10 mouse cellular contexts compared by ENCODE assay signal in genomic region chr2:59717746-59718294, GRCm38 (mm10).
A peak's percentile ranks its signal among the peaks of the same experiment; 100 is the strongest.
DNase-seq lines count a peak whose midpoint lies in the region; ATAC-seq lines count a peak whose summit lies in the region.
"Had no signal": no experiment of that assay in that cellular context is flagged by ENCODE, and none has a peak within 500 bp of the region (broad histone marks: within the 10 kb centered on the region; RNA-seq: fewer than 3 reads in every experiment).

No protein-coding gene starts in this region.

- no peaks in the 10 kb centered on the region for H3K27me3 ChIP-seq in forebrain, embryonic 13.5 days
- no peaks in the 10 kb centered on the region for H3K27me3 ChIP-seq in forebrain, embryonic 11.5 days (ENCODE audit: control insufficient read depth, insufficient read depth, low read length)
- H3K27me3 ChIP-seq in midbrain, embryonic 10.5 days (ENCODE audit: low read depth, poor library complexity, severe bottlenecking), result no peaks in the 10 kb centered on the region
- no peaks in the 10 kb centered on the region for H3K27me3 ChIP-seq in midbrain, embryonic 11.5 days (ENCODE audit: control insufficient read depth, insufficient read depth, low read length)
- no peaks in the 10 kb centered on the region for H3K27me3 ChIP-seq in limb, embryonic 12.5 days

- H3K4me3 ChIP-seq in forebrain, embryonic 13.5 days, result no peak overlapping the region
- H3K4me3 ChIP-seq in forebrain, embryonic 11.5 days (ENCODE audit: low read depth, low read length), result no peak overlapping the region
- no peak overlapping the region for H3K4me3 ChIP-seq in midbrain, embryonic 10.5 days
- H3K4me3 ChIP-seq in midbrain, embryonic 11.5 days (ENCODE audit: low read depth, low read length), result no peak overlapping the region
- no peak overlapping the region for H3K4me3 ChIP-seq in limb, embryonic 12.5 days (replicated peaks)

- H3K4me2 ChIP-seq in forebrain, embryonic 13.5 days, result no peak overlapping the region
- no peak overlapping the region for H3K4me2 ChIP-seq in forebrain, embryonic 11.5 days (ENCODE audit: low read depth, low read length, severe bottlenecking)
- no peak overlapping the region for H3K4me2 ChIP-seq in midbrain, embryonic 11.5 days
- no peak overlapping the region for H3K4me2 ChIP-seq in limb, embryonic 12.5 days

- H3K9ac ChIP-seq in forebrain, embryonic 13.5 days, result no peak overlapping the region
- H3K9ac ChIP-seq in forebrain, embryonic 11.5 days (ENCODE audit: low read length), result no peak overlapping the region
- H3K9ac ChIP-seq in midbrain, embryonic 11.5 days (ENCODE audit: low read length), result no peak overlapping the region
- 0 out of 2 replicates have a peak overlapping the region, but pooled peaks have one; percentile 23 for H3K9ac ChIP-seq in limb, embryonic 12.5 days (replicated peaks)

- DNase-seq in forebrain, embryonic 11.5 days (ENCODE audit: low spot score), result no peak
- DNase-seq in midbrain, embryonic 10.5 days (ENCODE audit: low spot score), result no peak
- DNase-seq in midbrain, embryonic 11.5 days (ENCODE audit: low spot score, missing footprints), result no peak
- peak; percentile 75 to 78 for DNase-seq in cerebellum, postnatal 10 days
- no peak for DNase-seq in gastrocnemius, postnatal 10 days
- DNase-seq in kidney, adult 8-10 months, result no peak
- DNase-seq: gastrocnemius, postnatal 25 days; right cerebral cortex, adult 18-20 months had no signal

- ATAC-seq in forebrain, embryonic 13.5 days, result peak; percentile 38; the same call in 1 of the 2 replicates
- no peak for ATAC-seq in forebrain, embryonic 11.5 days (replicated peaks; ENCODE audit: low FRiP score)
- no peak for ATAC-seq in midbrain, embryonic 11.5 days (ENCODE audit: low FRiP score)
- ATAC-seq in limb, embryonic 12.5 days (ENCODE audit: insufficient number of reproducible peaks, insufficient read depth, low FRiP score, low TSS enrichment, low read depth), result no peak

- peaks cover 44% of the 10 kb centered on the region for H3K4me1 ChIP-seq in forebrain, embryonic 13.5 days
- peaks cover 18% of the 10 kb centered on the region; the same call in 1 of the 2 replicates for H3K4me1 ChIP-seq in forebrain, embryonic 11.5 days (replicated peaks; ENCODE audit: control insufficient read depth, insufficient read depth, low read length)
- H3K4me1 ChIP-seq in midbrain, embryonic 10.5 days, result peaks cover 53% of the 10 kb centered on the region
- peaks cover 25% of the 10 kb centered on the region for H3K4me1 ChIP-seq in midbrain, embryonic 11.5 days (ENCODE audit: control insufficient read depth, insufficient read depth, low read length)
- H3K4me1 ChIP-seq in limb, embryonic 12.5 days (replicated peaks), result peaks cover 83% of the 10 kb centered on the region

- 64% methylated on average over 3 of the region's 3 CpGs for WGBS in forebrain, embryonic 13.5 days
- WGBS in forebrain, embryonic 11.5 days, result 78% methylated on average over 3 of the region's 3 CpGs
- 81% methylated on average over 3 of the region's 3 CpGs for WGBS in midbrain, embryonic 10.5 days
- 72% methylated on average over 3 of the region's 3 CpGs for WGBS in midbrain, embryonic 11.5 days
- 78% methylated on average over 3 of the region's 3 CpGs for WGBS in limb, embryonic 12.5 days

- no peak overlapping the region for H3K27ac ChIP-seq in forebrain, embryonic 13.5 days
- H3K27ac ChIP-seq in forebrain, embryonic 11.5 days (ENCODE audit: low read depth, low read length), result no peak overlapping the region
- 0 out of 2 replicates have a peak overlapping the region, but pooled peaks have one; percentile 49 for H3K27ac ChIP-seq in midbrain, embryonic 10.5 days (replicated peaks)
- H3K27ac ChIP-seq in midbrain, embryonic 11.5 days (ENCODE audit: low read depth, low read length), result no peak overlapping the region
- peak overlapping the region; percentile 41; the same call in 1 of the 2 replicates for H3K27ac ChIP-seq in limb, embryonic 12.5 days

- no peaks in the 10 kb centered on the region for H3K36me3 ChIP-seq in forebrain, embryonic 13.5 days (ENCODE audit: poor library complexity, severe bottlenecking)
- no peaks in the 10 kb centered on the region for H3K36me3 ChIP-seq in forebrain, embryonic 11.5 days (ENCODE audit: control insufficient read depth, insufficient read depth, low read length)
- no peaks in the 10 kb centered on the region for H3K36me3 ChIP-seq in midbrain, embryonic 10.5 days
- no peaks in the 10 kb centered on the region for H3K36me3 ChIP-seq in midbrain, embryonic 11.5 days (ENCODE audit: control insufficient read depth, insufficient read depth, low read length)
- no peaks in the 10 kb centered on the region for H3K36me3 ChIP-seq in limb, embryonic 12.5 days

- H3K9me3 ChIP-seq in forebrain, embryonic 13.5 days (replicated peaks), result no peaks in the 10 kb centered on the region
- no peaks in the 10 kb centered on the region for H3K9me3 ChIP-seq in forebrain, embryonic 11.5 days (ENCODE audit: control insufficient read depth, low read length)
- H3K9me3 ChIP-seq in midbrain, embryonic 10.5 days (replicated peaks), result no peaks in the 10 kb centered on the region
- H3K9me3 ChIP-seq in midbrain, embryonic 11.5 days (ENCODE audit: control insufficient read depth, low read length), result no peaks in the 10 kb centered on the region
- H3K9me3 ChIP-seq in limb, embryonic 12.5 days, result no peaks in the 10 kb centered on the region

Comparison
In these comparisons a context has a peak if more than half of its experiments do, and no peak if none do; other contexts are left out.
1. H3K27ac ChIP-seq: peak in midbrain, embryonic 10.5 days (single experiment) and limb, embryonic 12.5 days (single experiment); none in forebrain, embryonic 13.5 days (single experiment), forebrain, embryonic 11.5 days (single experiment) and midbrain, embryonic 11.5 days (single experiment).
2. DNase-seq: peak in cerebellum, postnatal 10 days (2 of 2); none in forebrain, embryonic 11.5 days (single experiment), midbrain, embryonic 10.5 days (single experiment), midbrain, embryonic 11.5 days (single experiment), gastrocnemius, postnatal 10 days (single experiment) and kidney, adult 8-10 months (0 of 2).